Mouse (Mus musculus): Measurements from ENCODE around the gene Strn3. TPM values are rescaled to one million over a fixed set of nuclear protein-coding genes. Genes with fewer than 3 reads are reported as not detected.

Strn3 gene
- 43.9 and 51.5 TPM in 2 replicates for polyA plus RNA-seq (2014; fragmentation: Nextera tagmentation; extraction: Ambion mirVana)

GRCm38 (mm10) chr12:51691845-51692632 lies at the start of gene Strn3:
TSS of gene Strn3 (minus strand) at chr12:51691897.
- Histone ChIP-seq H3K4me2 (ENCODE audit: low read length) (peak within 1 kb of the TSS; percentile 88), H3K36me3 (ENCODE audit: control insufficient read depth, insufficient read depth, low read length) (no peaks in the 10 kb centered on the region), H3K4me3 (replicated peaks; ENCODE audit: low read depth, low read length) (peak within 1 kb of the TSS; percentile 97), H3K27me3 (ENCODE audit: control insufficient read depth, insufficient read depth, low read length) (no peaks in the 10 kb centered on the region), H3K9ac (replicated peaks; ENCODE audit: low read length) (peak within 1 kb of the TSS; percentile 99), H3K27ac (replicated peaks; ENCODE audit: low read depth, low read length) (peak within 1 kb of the TSS; percentile 100), H3K4me1 (ENCODE audit: control insufficient read depth, insufficient read depth, low read length) (peaks cover 13% of the 10 kb centered on the region), H3K9me3 (ENCODE audit: control insufficient read depth, low read length) (no peaks in the 10 kb centered on the region)
- ATAC-seq (ENCODE audit: low FRiP score, low TSS enrichment): peak; percentile 96
- under 1% methylated on average over 55 of the region's 56 CpGs for WGBS
- peak; percentile 98 for DNase-seq

- H3K36me3 ChIP-seq (ENCODE audit: control insufficient read depth, insufficient read depth, low read length): no peaks in the 10 kb centered on the region
- H3K27ac ChIP-seq (replicated peaks; ENCODE audit: low read depth, low read length): no peak overlapping the region
- no peak overlapping the region for H3K4me3 ChIP-seq (replicated peaks; ENCODE audit: low read depth, low read length)
- H3K4me1 ChIP-seq (ENCODE audit: control insufficient read depth, insufficient read depth, low read length): no peaks in the 10 kb centered on the region
- WGBS: 39% methylated on average over 1 of the region's 1 CpGs
- DNase-seq (no peak), ATAC-seq (ENCODE audit: low FRiP score, low TSS enrichment) (no peak)
- H3K4me2 ChIP-seq (ENCODE audit: low read length): no peak overlapping the region
- no peak overlapping the region for H3K9ac ChIP-seq (replicated peaks; ENCODE audit: low read length)
- H3K9me3 ChIP-seq (ENCODE audit: control insufficient read depth, low read length): no peaks in the 10 kb centered on the region
- H3K27me3 ChIP-seq (ENCODE audit: control insufficient read depth, insufficient read depth, low read length): no peaks in the 10 kb centered on the region
Observed at GRCm38 (mm10) chr12:51736807-51737206, 45.1 kb upstream of the Strn3 start.

- Histone ChIP-seq H3K27me3 (ENCODE audit: control insufficient read depth, insufficient read depth, low read length) (no peaks in the 10 kb centered on the region), H3K27ac (replicated peaks; ENCODE audit: low read depth, low read length) (no peak overlapping the region), H3K9me3 (ENCODE audit: control insufficient read depth, low read length) (no peaks in the 10 kb centered on the region), H3K9ac (replicated peaks; ENCODE audit: low read length) (no peak overlapping the region), H3K4me1 (ENCODE audit: control insufficient read depth, insufficient read depth, low read length) (no peaks in the 10 kb centered on the region), H3K4me3 (replicated peaks; ENCODE audit: low read depth, low read length) (no peak overlapping the region), H3K4me2 (ENCODE audit: low read length) (no peak overlapping the region), H3K36me3 (ENCODE audit: control insufficient read depth, insufficient read depth, low read length) (no peaks in the 10 kb centered on the region)
- 69% methylated on average over 3 of the region's 3 CpGs for WGBS
- ATAC-seq (ENCODE audit: low FRiP score, low TSS enrichment): no peak
- DNase-seq: no peak
Observed at GRCm38 (mm10) chr12:51736381-51736780, 44.7 kb upstream of the Strn3 start.

GRCm38 (mm10) chr12:51735840-51736271 lies 44.2 kb upstream of the Strn3 start:
- Histone ChIP-seq H3K27me3 (ENCODE audit: control insufficient read depth, insufficient read depth, low read length) (no peaks in the 10 kb centered on the region), H3K9me3 (ENCODE audit: control insufficient read depth, low read length) (no peaks in the 10 kb centered on the region), H3K36me3 (ENCODE audit: control insufficient read depth, insufficient read depth, low read length) (peaks cover 3% of the 10 kb centered on the region; the same call in 1 of the 2 replicates), H3K27ac (replicated peaks; ENCODE audit: low read depth, low read length) (no peak overlapping the region), H3K4me2 (ENCODE audit: low read length) (no peak overlapping the region), H3K9ac (replicated peaks; ENCODE audit: low read length) (no peak overlapping the region), H3K4me1 (ENCODE audit: control insufficient read depth, insufficient read depth, low read length) (no peaks in the 10 kb centered on the region), H3K4me3 (replicated peaks; ENCODE audit: low read depth, low read length) (no peak overlapping the region)
- no peak for DNase-seq
- 67% methylated on average over 7 of the region's 7 CpGs for WGBS
- ATAC-seq (ENCODE audit: low FRiP score, low TSS enrichment): no peak

GRCm38 (mm10) chr12:51734605-51735211 lies 43.0 kb upstream of the Strn3 start:
- ATAC-seq (ENCODE audit: low FRiP score, low TSS enrichment) (no peak), DNase-seq (no peak)
- Histone ChIP-seq H3K27ac (replicated peaks; ENCODE audit: low read depth, low read length) (no peak overlapping the region), H3K9me3 (ENCODE audit: control insufficient read depth, low read length) (no peaks in the 10 kb centered on the region), H3K4me2 (ENCODE audit: low read length) (no peak overlapping the region), H3K27me3 (ENCODE audit: control insufficient read depth, insufficient read depth, low read length) (no peaks in the 10 kb centered on the region), H3K36me3 (ENCODE audit: control insufficient read depth, insufficient read depth, low read length) (peaks cover 5% of the 10 kb centered on the region; the same call in 1 of the 2 replicates), H3K4me1 (ENCODE audit: control insufficient read depth, insufficient read depth, low read length) (no peaks in the 10 kb centered on the region), H3K9ac (replicated peaks; ENCODE audit: low read length) (no peak overlapping the region), H3K4me3 (replicated peaks; ENCODE audit: low read depth, low read length) (no peak overlapping the region)
- WGBS: 86% methylated on average over 14 of the region's 14 CpGs

- Histone ChIP-seq H3K27me3 (ENCODE audit: control insufficient read depth, insufficient read depth, low read length) (no peaks in the 10 kb centered on the region), H3K4me3 (replicated peaks; ENCODE audit: low read depth, low read length) (no peak overlapping the region), H3K4me2 (ENCODE audit: low read length) (no peak overlapping the region), H3K4me1 (ENCODE audit: control insufficient read depth, insufficient read depth, low read length) (no peaks in the 10 kb centered on the region), H3K36me3 (ENCODE audit: control insufficient read depth, insufficient read depth, low read length) (peaks cover 8% of the 10 kb centered on the region; the same call in 1 of the 2 replicates), H3K9me3 (ENCODE audit: control insufficient read depth, low read length) (no peaks in the 10 kb centered on the region), H3K9ac (replicated peaks; ENCODE audit: low read length) (no peak overlapping the region), H3K27ac (replicated peaks; ENCODE audit: low read depth, low read length) (0 out of 2 replicates have a peak overlapping the region, but pooled peaks have one; percentile 20)
- 97% methylated on average over 9 of the region's 9 CpGs for WGBS
- DNase-seq: no peak
- ATAC-seq (ENCODE audit: low FRiP score, low TSS enrichment): no peak
Observed at GRCm38 (mm10) chr12:51729827-51730226, 38.1 kb upstream of the Strn3 start.

- ATAC-seq (ENCODE audit: low FRiP score, low TSS enrichment) (no peak), DNase-seq (no peak)
- WGBS: 83% methylated on average over 11 of the region's 11 CpGs
- Histone ChIP-seq H3K36me3 (ENCODE audit: control insufficient read depth, insufficient read depth, low read length) (peaks cover 8% of the 10 kb centered on the region; the same call in 1 of the 2 replicates), H3K9me3 (ENCODE audit: control insufficient read depth, low read length) (no peaks in the 10 kb centered on the region), H3K27ac (replicated peaks; ENCODE audit: low read depth, low read length) (no peak overlapping the region), H3K4me1 (ENCODE audit: control insufficient read depth, insufficient read depth, low read length) (no peaks in the 10 kb centered on the region), H3K4me3 (replicated peaks; ENCODE audit: low read depth, low read length) (no peak overlapping the region), H3K9ac (replicated peaks; ENCODE audit: low read length) (no peak overlapping the region), H3K4me2 (ENCODE audit: low read length) (no peak overlapping the region), H3K27me3 (ENCODE audit: control insufficient read depth, insufficient read depth, low read length) (no peaks in the 10 kb centered on the region)
Observed at GRCm38 (mm10) chr12:51729058-51729457, 37.4 kb upstream of the Strn3 start.

GRCm38 (mm10) chr12:51721836-51722235 lies 30.1 kb upstream of the Strn3 start:
- DNase-seq (no peak), ATAC-seq (ENCODE audit: low FRiP score, low TSS enrichment) (no peak)
- no peaks in the 10 kb centered on the region for H3K36me3 ChIP-seq (ENCODE audit: control insufficient read depth, insufficient read depth, low read length)
- H3K9me3 ChIP-seq (ENCODE audit: control insufficient read depth, low read length): no peaks in the 10 kb centered on the region
- no peak overlapping the region for H3K4me3 ChIP-seq (replicated peaks; ENCODE audit: low read depth, low read length)
- H3K9ac ChIP-seq (replicated peaks; ENCODE audit: low read length): no peak overlapping the region
- no peaks in the 10 kb centered on the region for H3K4me1 ChIP-seq (ENCODE audit: control insufficient read depth, insufficient read depth, low read length)
- WGBS: 93% methylated on average over 8 of the region's 8 CpGs
- H3K27me3 ChIP-seq (ENCODE audit: control insufficient read depth, insufficient read depth, low read length): no peaks in the 10 kb centered on the region
- H3K27ac ChIP-seq (replicated peaks; ENCODE audit: low read depth, low read length): no peak overlapping the region
- H3K4me2 ChIP-seq (ENCODE audit: low read length): no peak overlapping the region
